Mouse (Mus musculus) embryo, embryonic 10 days (tissue): ENCODE data around the gene Hist1h1a.

Experiments used
- DNase-seq: peaks from one replicate; pipeline ENCODE4 v3.0.0-alpha.2; 2015; ENCODE audit warnings: low spot score

Gene Hist1h1a

GRCm38 (mm10) chr13:23744421-23745380, 18.8 kb upstream of the Hist1h1a start:
- peak; percentile 59 for DNase-seq

- peak; percentile 87 for DNase-seq
These were observed 17.9 kb upstream of the Hist1h1a start, which contains the start of gene Hist1h3c for GRCm38 (mm10) chr13:23745381-23746161. TSS of gene Hist1h3c (minus strand) at chr13:23745602.

- peak; percentile 91 for DNase-seq
These were observed 17.0 kb upstream of the Hist1h1a start, which contains the start of gene Hist1h2bb for GRCm38 (mm10) chr13:23746201-23747080. TSS of gene Hist1h2bb (plus strand) at chr13:23746734.

DNA sequence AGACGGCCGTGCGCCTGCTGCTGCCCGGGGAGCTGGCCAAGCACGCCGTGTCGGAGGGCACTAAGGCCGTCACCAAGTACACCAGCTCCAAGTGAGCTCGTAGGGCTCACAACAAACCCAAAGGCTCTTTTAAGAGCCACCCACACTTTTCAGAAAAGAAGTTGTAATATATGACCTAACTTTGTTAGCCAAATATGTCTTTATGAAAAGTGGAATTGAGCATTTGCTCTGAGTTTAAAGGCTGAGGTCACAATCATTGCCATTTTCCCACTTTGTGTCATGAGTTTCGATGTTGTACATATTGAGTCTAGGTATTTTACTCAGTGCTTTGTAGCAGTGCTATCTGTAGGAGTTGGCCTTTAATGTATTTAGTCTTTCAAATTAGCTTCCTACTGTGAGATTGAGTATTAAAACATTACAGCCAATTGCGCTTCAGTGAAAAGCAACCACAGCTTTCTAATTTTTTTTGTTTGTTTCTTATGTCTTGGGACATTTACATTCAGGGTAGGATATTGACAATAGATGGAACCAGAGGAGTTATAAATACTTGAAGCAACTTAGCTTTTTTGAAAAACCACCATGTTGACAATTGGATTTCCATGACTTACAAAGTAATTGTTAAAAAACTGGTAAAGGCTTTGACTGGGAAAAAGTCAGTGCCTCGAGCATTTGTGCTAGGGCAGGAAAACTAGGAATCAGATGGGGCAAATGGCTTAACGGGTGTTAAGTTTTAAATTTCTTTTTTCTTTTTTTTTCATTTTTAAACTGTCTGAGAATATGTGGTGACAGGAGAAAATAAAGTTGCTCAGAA, 16.2 kb upstream of the Hist1h1a start:
- peak; percentile 60 for DNase-seq

- DNase-seq: peak; percentile 52
These were observed 15.6 kb upstream of the Hist1h1a start for GRCm38 (mm10) chr13:23747892-23748288.

DNA sequence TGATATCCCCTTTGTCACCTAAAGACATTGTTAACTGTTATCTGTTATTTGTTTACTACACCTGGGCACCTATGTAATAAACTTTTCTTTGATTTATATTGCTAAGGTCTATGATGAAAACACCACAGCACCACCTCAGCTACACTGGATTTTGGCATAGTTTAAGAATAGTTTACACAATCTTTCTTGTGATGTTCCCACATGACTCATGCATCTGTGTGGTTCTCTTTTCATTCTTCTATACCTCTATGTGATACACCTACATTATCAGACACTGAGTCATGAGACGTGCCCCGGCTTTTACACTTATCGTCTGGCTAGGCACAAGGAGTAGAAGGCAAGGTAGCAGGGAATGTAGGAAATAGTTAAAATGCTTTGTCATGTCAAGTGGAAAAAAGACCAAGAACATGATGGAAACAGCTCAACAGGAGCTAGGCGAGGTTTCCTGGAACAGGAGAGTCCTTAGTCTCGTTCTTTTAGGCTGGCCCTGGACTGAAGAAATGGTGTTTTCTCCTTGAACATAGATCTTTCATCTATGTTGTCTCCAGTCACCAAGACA, 13.8 kb upstream of the Hist1h1a start:
- DNase-seq: no peak

GRCm38 (mm10) chr13:23750839-23751477, 12.5 kb upstream of the Hist1h1a start, which contains the start of gene Hist1h2ab:
TSS of gene Hist1h2ab (plus strand) at chr13:23751126.
- DNase-seq: peak; percentile 80

- peak; percentile 66 for DNase-seq
These were observed 11.9 kb upstream of the Hist1h1a start for GRCm38 (mm10) chr13:23751478-23751956.

GRCm38 (mm10) chr13:23752067-23752741, 11.3 kb upstream of the Hist1h1a start, which contains the start of gene Hist1h3b:
TSS of gene Hist1h3b (plus strand) at chr13:23752267.
- peak; percentile 97 for DNase-seq

- DNase-seq: peak; percentile 42
These were observed 10.7 kb upstream of the Hist1h1a start for GRCm38 (mm10) chr13:23752742-23753172.

- no peak for DNase-seq
These were observed 10.0 kb upstream of the Hist1h1a start for GRCm38 (mm10) chr13:23753314-23754078.

GRCm38 (mm10) chr13:23755000-23755399, 8.5 kb upstream of the Hist1h1a start:
- DNase-seq: no peak

- peak; percentile 94 for DNase-seq
These were observed 6.7 kb upstream of the Hist1h1a start, which contains the start of gene Hist1h4b for GRCm38 (mm10) chr13:23756790-23757189. TSS of gene Hist1h4b (plus strand) at chr13:23757013.

GRCm38 (mm10) chr13:23757211-23757773, 6.2 kb upstream of the Hist1h1a start:
- peak; percentile 76 for DNase-seq

- no peak for DNase-seq
These were observed 5.5 kb upstream of the Hist1h1a start for GRCm38 (mm10) chr13:23757921-23758320.

DNA sequence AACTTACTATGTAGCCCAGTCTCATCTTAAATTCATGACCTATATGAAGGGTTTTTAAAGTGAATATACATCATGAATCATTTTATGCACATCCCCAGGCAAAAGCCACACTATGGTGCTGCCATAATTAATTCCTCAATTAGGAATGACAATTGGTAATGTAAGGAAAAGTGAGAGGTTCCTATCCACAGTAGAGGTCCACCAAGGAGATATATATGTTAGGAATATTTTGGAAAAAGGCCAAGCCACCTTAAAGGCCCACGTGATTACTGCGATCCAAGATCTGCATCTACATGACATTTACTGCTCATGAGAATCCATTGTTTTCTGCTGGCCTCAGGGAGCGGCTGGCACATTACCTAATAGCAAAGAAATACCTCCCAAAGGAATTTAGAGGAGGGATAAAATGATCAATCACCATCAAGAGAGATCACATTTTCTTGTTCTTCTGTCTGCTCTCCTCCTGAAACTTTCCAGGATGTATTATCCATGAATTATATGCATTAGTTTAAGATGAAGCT, 4.2 kb upstream of the Hist1h1a start:
- no peak for DNase-seq

DNA sequence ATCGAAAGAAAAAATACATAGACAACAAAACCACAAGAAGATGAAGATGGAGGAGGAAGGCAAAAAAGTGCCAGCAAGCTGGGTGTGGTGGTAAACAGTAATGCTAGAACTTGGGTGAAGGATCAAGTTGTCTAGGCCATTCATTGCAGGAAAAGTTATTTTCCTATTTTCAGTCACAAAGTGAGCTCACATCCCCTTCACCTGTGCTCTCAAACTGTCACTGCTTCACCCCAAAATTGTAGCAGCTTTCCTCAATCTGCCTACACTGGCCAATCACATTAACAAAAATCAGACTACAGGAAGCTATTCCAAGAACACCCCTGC, 3.6 kb upstream of the Hist1h1a start:
- DNase-seq: no peak
